Mouse (Mus musculus): Measurements from ENCODE around the gene Icam5. TPM values are rescaled to one million over a fixed set of nuclear protein-coding genes. Genes with fewer than 3 reads are reported as not detected.
"Not testable (repeated sequence)": the region's sequence is repeated elsewhere in the genome, so short reads cannot be mapped to it uniquely, and the experiment has no call there.

Gene Icam5
- 100 to 1,000 TPM; 337 to 341 TPM for total RNA-seq (2021)
- long read RNA-seq, experiment 1, transcript Icam5-201 (11 exons, 2,947 nt): major isoform, 108 of 197 reads
- long read RNA-seq, experiment 1, partial matches to known transcripts: 56 of 197 reads
- long read RNA-seq, experiment 1, other reads (novel, unspliced or antisense): 33 of 197 reads
- long read RNA-seq, experiment 2, transcript Icam5-201 (11 exons, 2,947 nt): major isoform, 109 of 199 reads
- long read RNA-seq, experiment 2, partial matches to known transcripts: 73 of 199 reads
- long read RNA-seq, experiment 2, other reads (novel, unspliced or antisense): 17 of 199 reads

DNA sequence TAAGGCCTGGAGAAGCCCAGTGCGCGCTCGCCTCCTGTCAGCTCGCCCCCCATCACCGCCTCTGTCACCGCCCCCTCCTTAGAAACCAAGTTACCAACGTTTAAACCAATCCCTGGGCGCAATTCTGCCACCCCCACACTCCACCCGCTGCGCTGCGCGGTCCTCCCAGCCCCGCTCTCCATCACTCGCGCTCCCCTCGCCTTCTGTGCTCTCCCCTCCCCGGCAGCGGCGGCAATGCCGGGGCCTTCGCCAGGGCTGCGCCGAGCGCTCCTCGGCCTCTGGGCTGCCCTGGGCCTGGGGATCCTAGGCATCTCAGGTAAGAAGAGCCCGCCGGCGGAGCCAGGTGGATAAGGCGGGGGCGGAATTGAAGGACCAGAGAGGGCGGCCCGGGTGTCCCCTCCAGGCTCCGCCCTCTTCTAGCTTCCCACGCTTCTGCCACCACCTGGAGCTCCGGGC lies at the start of gene Icam5:
TSS of gene Icam5 (plus strand) at position 178 of the 456 bp plus-strand sequence.
- peak in 1 of 2 experiments; percentile 88 for DNase-seq (ENCODE audit: low spot score in 2 of 2)

DNA sequence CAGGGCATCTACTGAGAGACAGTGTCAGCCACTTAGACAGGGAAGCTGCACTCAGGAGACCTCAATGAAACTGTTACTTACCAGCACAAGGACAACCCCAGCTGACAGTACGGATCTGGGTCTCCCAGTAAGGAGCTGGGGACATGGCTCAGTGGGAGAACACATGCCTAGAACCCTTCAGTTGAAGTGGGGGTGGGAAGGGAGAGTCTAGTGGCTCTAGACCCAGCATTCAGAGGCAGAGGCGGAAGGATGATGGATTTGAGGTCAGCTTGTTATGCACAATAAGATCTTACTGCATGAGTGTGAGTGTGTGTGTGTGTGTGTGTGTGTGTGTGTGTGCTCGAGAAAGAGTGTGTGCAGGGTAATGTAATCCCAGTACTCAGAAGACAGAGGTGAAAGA lies 49.7 kb upstream of the Icam5 start:
- DNase-seq (ENCODE audit: low spot score in 2 of 2): no peak

DNA sequence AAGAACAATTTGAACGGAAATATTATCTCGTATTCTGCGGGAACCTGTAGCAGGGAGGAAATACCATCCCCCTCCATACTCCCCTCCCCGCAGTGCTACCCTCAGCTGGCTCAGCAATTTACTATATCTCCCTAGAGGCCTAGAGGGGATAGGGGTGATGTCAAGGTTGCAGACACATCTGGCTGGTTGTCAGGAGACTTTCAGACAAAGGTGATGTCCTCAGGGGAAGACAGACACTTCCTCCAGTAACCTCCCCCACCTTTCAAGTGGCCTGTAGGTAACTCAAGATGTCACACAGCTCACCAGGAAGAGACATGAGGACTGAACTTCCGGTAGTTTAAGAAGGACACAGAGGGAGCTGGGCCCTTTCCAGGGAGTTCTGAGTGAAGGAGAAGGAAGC lies 48.7 kb upstream of the Icam5 start:
- DNase-seq (ENCODE audit: low spot score in 2 of 2): no peak

DNA sequence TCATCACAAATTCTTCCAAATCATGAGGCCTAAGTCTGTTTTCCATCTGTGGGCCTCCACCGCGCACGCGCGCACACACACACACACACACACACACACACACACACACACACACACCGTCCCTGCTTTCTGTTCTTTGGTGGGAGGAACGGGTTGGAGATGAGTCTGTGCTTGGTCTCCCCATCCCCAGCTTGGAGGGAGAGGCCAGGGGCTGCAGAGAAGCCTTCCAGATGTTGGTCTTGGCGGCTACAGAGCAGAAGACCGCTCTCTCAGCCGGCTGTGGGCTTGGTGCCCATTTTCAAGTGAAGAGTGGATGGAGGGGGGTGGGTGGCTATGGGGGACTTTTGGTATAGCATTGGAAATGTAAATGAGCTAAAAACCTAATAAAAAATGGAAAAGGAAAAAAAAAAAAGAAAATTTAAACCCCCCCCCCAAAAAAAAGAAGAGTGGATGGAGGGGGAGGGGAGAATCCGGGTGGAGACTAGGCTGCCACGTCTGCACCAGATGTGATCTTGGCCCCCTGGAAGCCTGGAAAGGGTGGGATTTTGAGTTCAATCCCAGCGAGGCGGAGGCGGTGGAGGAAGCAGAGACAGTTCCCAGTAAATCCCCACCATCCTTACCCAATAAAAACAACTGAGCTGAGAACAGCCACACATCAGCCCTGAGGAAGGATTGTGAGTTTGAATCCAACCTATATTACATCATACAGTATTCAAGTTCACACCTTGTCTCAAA lies 44.8 kb upstream of the Icam5 start:
- DNase-seq (ENCODE audit: low spot score in 2 of 2): no peak

DNA sequence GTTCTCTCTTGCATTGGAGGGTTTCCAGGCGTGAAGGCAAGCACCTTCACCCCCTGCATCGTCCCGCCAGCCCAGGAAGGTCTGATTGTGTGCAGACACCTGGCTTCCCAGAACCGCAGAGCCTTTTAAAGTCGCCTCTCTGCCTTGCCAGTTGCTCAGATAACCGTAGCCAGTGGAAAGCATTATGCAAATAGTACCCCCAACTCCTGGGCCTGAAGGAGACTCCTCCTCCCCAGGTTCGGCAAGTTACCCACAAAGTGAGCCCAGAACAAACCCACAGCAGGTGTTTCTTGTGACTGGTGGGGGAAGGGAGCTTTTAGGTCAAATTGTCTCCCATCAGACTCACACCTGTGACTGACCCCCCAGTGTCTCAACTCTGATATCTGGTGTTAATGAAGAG lies 43.9 kb upstream of the Icam5 start:
- DNase-seq (ENCODE audit: low spot score in 2 of 2): no peak

DNA sequence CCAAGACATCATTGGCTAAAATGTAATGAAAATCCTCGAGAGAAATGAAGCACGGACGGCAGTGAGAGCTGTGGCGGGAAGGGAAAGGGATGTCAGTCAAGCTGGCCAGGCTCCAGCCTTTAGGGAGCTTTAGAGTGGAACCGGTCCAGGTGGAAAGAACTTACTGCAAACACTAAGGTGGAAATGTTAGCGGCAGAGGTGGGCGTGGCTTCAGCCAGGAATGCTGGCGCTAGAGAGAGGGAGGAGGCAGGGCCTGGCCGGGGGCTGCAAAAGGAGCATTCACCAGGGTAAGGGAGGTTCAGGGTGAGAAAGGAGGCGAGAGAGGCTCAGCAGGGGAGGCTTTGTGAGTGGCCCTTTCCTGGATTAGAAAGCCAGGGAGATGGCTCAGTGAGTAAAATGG lies 41.0 kb upstream of the Icam5 start:
- no peak for DNase-seq (ENCODE audit: low spot score in 2 of 2)

DNA sequence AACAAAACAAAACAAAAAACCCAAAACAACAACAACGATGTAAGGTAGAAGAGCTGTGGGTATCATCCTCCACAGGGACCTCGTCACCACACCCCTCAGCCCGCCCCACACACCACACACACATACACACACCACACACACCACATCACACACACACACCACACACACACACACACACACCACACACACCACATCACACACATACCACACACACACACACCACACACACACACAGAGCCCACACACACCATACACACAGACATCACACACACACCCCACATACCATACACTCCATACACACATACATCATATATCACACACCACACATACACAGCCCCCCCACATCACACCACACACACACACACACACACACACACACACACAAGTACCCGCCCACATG lies 40.3 kb upstream of the Icam5 start:
- DNase-seq (ENCODE audit: low spot score in 2 of 2): no peak

DNA sequence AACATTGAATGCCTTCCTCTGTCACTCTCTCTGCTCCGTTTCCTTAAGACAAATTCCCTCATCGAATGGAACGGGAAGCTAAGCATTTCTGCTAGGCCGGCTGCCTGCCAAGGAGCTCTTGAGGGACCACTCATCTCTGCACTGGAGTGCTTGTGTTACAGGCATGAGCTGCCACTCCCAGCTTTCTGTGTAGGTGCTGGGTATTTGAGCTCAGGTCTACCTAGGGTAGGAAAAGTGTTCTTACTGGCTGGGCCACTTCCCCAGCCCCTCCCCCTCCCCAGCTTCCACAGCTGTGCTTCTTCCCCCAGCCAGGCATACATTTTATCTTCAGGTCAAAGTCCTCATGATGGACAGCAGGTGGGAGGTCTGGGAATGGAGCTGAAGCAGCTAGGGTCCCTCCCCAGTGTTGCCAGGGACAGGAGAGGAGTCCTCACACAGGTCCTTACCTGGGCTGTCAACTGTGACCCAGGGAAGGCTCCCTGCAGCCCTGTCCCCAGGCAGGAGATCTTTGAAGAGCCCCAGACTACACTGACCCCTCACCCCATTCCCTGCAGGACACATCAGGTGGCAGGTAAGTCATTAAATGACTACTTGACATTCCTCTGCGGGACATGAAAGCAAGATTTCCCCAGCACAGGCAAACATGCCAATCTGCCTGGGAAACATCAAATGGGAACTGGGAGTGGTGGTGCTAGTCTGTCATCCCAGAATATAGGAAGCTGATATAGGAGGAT lies 38.5 kb upstream of the Icam5 start:
- no peak for DNase-seq (ENCODE audit: low spot score in 2 of 2)

DNA sequence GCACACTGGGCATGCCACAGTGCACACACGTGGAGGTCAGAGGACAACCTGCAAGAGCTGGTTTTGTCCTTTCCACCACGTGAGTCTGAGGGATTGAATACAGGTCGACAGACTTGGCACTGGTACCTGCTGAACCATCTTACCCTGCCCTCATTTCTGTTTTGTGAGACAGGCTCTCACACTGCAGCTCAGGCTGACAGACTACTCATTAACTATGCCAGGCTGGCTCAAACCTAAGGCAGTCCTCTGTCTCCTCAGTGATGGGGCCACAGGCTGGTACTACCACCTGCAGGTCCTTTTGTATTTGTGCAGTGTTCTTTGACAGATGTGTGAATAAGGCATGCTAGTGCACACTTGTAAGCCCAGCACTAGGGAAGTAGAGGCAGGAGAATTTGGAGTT lies 36.8 kb upstream of the Icam5 start:
- no peak for DNase-seq (ENCODE audit: low spot score in 2 of 2)

DNA sequence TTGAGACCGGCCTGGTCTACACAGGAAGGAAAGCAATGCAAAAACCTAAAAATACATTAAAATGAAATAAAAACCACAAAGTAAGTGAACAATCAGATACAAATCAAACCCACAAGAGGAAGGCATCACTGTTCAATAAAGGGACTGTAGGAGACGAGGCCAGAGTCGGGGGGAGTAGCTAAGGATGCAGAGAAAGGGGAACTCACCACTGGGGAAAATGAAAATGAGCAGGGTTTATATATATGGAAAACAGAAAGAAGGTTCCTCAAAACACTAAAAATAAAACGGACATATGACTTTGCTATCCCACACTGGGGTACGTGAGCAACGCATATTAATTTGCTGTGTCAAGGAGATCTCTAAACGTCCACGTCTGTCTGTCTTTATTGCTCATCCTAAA lies 34.8 kb upstream of the Icam5 start:
- DNase-seq (ENCODE audit: low spot score in 2 of 2): no peak

DNA sequence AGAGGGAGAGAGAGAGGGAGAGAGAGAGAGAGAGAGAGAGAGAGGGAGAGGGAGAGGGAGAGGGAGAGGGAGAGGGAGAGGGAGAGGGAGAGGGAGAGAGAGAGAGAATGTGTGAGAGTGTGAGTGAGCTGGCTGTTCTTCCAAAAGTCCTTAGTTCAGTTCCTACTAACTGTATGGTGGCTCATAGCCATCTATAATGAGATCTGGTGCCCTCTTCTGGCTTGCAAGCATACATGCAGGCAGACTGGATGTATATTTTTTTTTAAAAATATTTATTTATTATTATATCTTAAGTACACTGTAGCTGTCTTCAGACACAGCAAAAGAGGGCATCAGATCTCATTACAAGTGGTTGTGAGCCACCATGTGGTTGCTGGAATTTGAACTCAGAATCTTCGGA lies 33.5 kb upstream of the Icam5 start:
- DNase-seq (ENCODE audit: low spot score in 2 of 2): not testable (repeated sequence)

DNA sequence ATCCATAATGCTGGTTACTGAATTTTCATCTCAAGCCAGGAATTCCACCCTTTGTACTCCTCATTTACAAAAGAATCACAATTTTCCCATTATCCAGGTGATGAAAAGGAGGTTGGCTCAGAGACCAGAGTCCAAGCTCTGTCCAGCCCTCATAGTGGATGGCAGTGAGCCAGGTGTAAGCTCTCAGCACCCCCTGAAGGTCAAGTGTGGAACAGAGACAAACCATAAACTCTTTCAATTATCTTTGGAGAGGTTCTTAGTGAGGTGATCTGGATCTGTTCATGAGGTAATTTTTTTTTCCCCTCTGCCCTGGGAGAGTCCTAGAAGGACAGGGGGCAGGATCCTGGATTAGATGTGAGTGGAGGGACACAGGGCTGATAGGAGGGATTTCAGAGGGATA lies 31.1 kb upstream of the Icam5 start:
- no peak for DNase-seq (ENCODE audit: low spot score in 2 of 2)

DNA sequence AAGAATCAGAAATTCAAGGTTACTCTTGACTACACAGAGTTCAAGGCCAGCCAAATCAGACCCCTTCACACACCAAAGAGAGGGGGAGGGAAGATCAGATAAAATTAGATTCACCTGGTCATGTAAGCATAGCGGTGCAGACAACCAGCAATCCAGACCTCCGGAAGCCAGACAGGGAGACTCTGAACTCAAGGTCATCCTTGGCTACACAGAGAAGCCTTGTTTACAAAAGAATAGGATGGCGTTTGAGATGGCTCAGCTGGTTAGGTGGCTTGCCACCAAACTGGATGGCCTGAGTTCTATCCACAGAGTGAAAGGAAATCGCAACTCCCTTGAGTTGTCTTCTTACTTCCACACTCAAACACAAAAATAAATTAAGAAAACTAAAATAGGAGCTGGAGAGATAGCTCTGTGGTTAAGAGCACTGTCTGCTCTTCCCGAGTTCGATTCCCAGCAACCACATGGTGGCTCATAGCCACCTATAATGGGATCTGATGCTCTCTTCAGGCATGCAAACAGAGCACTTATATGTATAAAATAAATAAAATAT lies 30.1 kb upstream of the Icam5 start:
- DNase-seq (ENCODE audit: low spot score in 2 of 2): no peak

DNA sequence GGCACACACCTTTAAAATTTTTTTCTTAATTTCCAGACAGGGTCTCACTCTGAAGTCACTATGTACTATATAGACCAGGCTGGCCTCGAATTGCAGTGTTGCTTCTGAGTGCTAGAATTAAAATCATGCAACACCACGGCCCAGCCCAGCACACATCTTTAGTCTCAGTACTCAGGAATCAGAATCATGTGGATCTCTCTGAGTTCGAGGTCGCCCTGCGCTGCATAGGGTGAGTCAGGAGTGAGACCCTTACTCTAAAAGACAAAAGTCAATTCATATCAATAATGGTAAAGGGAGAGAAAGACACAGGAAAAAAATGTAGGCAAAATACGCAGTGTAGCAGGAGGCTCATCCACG lies 29.6 kb upstream of the Icam5 start:
- DNase-seq (ENCODE audit: low spot score in 2 of 2): no peak

DNA sequence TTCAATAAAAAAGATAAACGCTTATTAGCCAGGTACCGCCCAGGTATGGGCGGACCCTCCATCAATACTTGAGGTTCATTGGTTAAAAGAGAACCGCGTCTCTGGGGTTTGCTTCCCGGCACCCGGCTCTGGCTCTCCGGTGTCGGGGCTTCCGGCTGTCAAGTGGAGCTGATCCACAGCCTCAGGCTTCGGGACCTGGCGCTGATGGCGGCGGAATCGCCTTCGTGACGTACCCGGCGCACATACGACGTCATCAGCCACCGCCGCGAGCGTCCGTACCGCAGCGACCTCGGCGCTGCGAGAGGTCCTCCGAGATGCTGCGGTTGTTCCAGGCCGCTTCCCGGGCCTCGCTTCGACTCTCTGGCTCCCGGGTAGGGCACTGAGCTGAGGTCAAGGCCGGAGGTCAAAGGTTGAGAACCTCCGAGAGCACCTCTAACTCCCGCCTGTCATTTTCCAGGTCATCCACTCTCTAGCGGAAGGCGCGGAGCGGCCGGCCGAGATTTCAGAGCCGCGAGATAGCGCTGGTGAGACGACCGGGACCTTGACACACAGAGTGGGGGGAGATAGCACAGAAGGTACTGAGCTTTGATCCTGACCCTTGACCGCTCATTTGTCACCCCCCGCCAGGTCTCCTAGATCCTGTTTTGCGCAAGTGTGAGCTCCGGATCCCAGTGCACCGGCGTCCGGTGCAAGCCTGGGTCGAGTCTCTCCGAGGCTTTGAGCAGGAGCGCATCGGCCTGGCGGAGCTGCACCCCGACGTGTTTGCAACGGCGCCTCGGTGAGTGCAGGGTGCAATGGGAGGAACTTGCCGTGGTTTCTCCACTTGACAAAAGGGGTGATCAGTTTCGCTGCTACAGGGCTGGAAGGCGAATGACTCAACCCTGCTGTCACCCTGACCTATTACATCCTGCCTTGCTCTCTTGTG lies 29.0 kb upstream of the Icam5 start, which contains the start of gene Mrpl4:
TSS of gene Mrpl4 (plus strand) at position 112 of the 925 bp plus-strand sequence.
- DNase-seq (ENCODE audit: low spot score in 2 of 2): peak; percentile 91 to 93

DNA sequence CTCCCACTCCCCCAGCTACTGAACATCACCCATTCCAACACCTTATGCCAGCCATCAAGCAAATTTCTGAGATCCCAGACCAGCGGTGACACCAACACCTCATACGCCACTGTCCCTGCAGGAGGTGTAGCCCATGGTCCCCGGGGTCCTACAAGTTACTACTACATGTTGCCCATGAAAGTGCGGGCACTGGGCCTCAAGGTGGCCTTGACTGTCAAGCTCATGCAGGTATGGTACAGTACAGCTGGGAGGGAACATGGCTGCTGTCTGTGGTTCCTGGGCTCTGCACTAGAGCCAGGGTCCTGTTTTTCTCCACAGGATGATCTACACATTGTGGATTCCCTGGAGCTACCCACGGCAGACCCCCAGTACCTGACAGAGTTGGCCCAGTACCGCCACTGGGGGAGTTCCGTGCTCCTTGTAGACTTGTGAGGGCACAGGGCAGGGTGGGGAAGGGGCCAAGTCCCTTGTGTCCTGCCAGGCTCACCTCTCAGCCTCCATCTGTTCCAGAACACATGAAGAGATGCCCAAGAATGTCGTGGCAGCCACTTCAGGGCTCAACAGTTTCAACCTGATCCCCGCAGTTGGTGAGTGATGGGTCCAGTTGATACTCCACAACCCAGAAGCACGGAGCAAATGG lies 24.4 kb upstream of the Icam5 start:
- DNase-seq (ENCODE audit: low spot score in 2 of 2): no peak

DNA sequence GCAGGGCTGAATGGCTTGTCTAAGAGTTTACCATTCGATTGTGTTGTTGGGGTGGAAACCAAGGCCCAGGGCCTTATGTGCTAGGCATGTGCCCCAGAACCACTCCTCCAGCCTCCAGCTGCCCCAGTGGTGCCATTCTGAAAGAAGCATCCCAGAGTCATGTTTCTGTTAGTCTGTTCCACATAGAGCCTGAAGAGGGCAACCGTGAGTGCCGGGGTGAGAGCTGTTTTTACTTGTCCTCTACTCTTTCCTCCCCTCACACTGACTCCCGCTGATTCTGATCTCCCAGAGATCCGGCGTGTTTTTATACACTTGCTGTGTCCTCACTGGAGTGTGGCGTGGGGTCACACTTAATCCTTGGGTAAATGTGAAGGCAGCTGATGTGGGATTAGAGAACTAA lies 23.9 kb upstream of the Icam5 start:
- DNase-seq (ENCODE audit: low spot score in 2 of 2): no peak

DNA sequence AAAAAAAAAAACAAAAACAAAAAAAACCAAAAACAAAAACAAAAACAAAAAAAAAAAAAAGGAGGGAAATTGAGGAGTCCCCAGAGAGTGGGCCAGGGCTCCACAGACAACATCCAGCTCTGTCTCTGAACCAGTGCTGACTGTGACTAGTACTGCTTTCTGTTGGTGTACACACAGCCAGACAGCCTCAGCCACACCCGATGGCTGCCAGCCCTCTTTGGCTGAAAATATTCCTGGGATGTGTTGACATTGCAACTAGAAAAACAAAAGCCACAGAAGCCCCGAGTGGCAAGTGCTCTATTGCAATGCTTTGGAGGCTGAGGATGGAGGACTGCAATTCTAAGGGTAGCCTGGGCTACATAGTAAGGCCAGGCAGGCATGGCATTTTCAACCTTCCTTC lies 21.5 kb upstream of the Icam5 start:
- DNase-seq (ENCODE audit: low spot score in 2 of 2): no peak

DNA sequence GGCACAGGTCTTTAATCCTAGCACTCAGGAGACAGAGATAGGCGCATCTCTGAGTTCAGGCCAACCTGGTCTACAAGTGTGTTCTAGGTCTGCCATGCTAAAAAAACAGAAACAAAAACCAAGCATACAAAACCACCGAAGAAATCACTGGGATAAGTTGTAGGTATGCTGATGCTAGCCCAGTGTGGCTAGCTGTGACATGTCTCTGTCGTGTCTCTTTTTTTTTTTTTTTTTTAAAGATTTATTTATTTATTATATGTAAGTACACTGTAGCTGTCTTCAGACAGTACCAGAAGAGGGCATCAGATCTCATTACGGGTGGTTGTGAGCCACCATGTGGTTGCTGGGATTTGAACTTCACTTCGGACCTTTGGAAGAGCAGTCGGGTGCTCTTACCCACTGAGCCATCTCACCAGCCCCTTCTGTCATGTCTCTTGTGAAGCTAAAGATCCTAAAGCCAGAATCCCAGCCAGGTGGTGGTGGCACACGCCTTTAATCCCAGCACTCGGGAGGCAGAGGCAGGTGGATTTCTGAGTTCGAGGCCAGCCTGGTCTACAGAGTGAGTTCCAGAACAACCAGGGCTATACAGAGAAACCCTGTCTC lies 20.8 kb upstream of the Icam5 start:
- DNase-seq (ENCODE audit: low spot score in 2 of 2): not testable (repeated sequence)

DNA sequence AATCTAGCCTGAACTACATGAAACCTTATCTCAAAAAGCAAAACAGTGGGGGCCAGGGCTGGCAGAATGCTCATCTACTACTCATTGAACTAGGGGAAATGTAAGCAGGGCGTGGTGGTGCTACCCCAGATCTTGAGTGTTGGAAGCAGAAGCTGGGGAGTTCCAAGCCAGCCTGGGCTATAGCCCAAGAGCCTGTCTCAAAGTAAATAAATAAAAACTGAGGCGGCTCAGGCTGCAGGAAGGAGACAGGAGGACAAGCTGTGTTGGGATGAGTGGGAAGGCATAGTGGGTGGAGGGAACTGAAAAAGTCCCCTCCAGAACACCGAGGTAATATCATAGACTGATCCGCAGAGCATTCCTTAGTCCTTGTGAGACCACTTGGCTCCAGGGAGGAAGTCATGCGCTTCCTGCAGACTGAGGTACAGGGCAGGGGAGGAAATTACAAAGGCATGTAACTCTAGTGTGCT lies 20.0 kb upstream of the Icam5 start:
- no peak for DNase-seq (ENCODE audit: low spot score in 2 of 2)

Data from layer of hippocampus, postnatal 14 days (tissue).